Mouse (Mus musculus) stomach, postnatal 0 days (tissue): ENCODE measurements around the gene Bcat1. TPM values are rescaled to one million over a fixed set of nuclear protein-coding genes. Genes with fewer than 3 reads are reported as not detected.

Experiments used
- ATAC-seq: fragments of 200-750 bp; cut with Nextera tagmentation; 2 replicates; pipeline ENCODE4 v1.8.0; 2017; ENCODE audit not compliant: low FRiP score, low TSS enrichment
- DNase-seq: peaks from one replicate; pipeline ENCODE4 v3.0.0-alpha.2; 2016; ENCODE audit warnings: low spot score
- H3K27ac ChIP-seq: fragments of 300-500 bp; sonication (generic); replicated peaks from 2 replicates; pipeline ENCODE4 v1.5.1; 2014; ENCODE audit warnings: mild to moderate bottlenecking, control low read depth
- H3K27me3 ChIP-seq: fragments of 300-500 bp; sonication (generic); 2 replicates; pipeline ENCODE4 v1.6.1; 2014; ENCODE audit warnings: low read length; ENCODE audit not compliant: control insufficient read depth, insufficient read depth
- H3K36me3 ChIP-seq: fragments of 300-500 bp; sonication (generic); 2 replicates; pipeline ENCODE4 v1.6.1; 2014; ENCODE audit warnings: low read length, mixed read lengths; ENCODE audit not compliant: control insufficient read depth, insufficient read depth
- H3K4me1 ChIP-seq: fragments of 300-500 bp; sonication (generic); replicated peaks from 2 replicates; pipeline ENCODE4 v1.6.1; 2014; ENCODE audit warnings: antibody characterized with exemption; ENCODE audit not compliant: control insufficient read depth, insufficient read depth
- H3K4me2 ChIP-seq: fragments of 300-500 bp; sonication (generic); replicated peaks from 2 replicates; pipeline ENCODE4 v1.6.1; 2014; ENCODE audit warnings: low read depth, mild to moderate bottlenecking, control low read depth, moderate library complexity
- H3K4me3 ChIP-seq: fragments of 300-500 bp; sonication (generic); 2 replicates; pipeline ENCODE4 v1.5.1; 2014; ENCODE audit warnings: low read depth, low read length, control low read depth
- H3K9ac ChIP-seq: fragments of 300-500 bp; sonication (generic); 2 replicates; pipeline ENCODE4 v1.6.1; 2014; ENCODE audit warnings: mild to moderate bottlenecking, low read length, control low read depth, mixed read lengths
- H3K9me3 ChIP-seq: fragments of 300-500 bp; sonication (generic); 2 replicates; pipeline ENCODE4 v1.6.1; 2016; ENCODE audit warnings: low read length; ENCODE audit not compliant: control insufficient read depth
- CTCF ChIP-seq: IDR thresholded peaks from 2 replicates; pipeline ENCODE4 v1.5.1; 2016; ENCODE audit warnings: antibody characterized with exemption, low read depth, mild to moderate bottlenecking, moderate library complexity
- EP300 ChIP-seq: optimal IDR thresholded peaks from 2 replicates; pipeline ENCODE3; 2016; ENCODE audit warnings: antibody characterized with exemption
- WGBS: fragments of 180-500 bp; shearing (Covaris S2); extraction: QIAGEN DNeasy Blood & Tissue Kit; methylation state at CpG from one replicate; pipeline ENCODE4 v1.1.7; 2014; 5-methylcytosine and 5-hydroxymethylcytosine counted together
- polyA plus RNA-seq: library from polyadenylated mRNA; unstranded; fragments of >200 nt; fragmentation: Nextera tagmentation; extraction: Ambion mirVana; gene quantifications from 2 replicates; pipeline ENCODE4 v1.2.1, GENCODE M21; 2015

The Bcat1 gene
- polyA plus RNA-seq, 1 experiment from 2014 or later, result 7.4 TPM

- H3K4me3 ChIP-seq, result peak overlapping the region; percentile 40
- H3K4me2 ChIP-seq, result peak overlapping the region; percentile 56
- peaks cover 2% of the 10 kb centered on the region; the same call in 1 of the 2 replicates for H3K27me3 ChIP-seq
- no peak for TF ChIP-seq EP300
- no peak for TF ChIP-seq CTCF
- ATAC-seq, result no peak
- whole genome bisulfite sequencing, result 2% methylated on average over 20 of the region's 20 CpGs
- 0 out of 2 replicates have a peak overlapping the region, but pooled peaks have one; percentile 35 for H3K9ac ChIP-seq
- no peaks in the 10 kb centered on the region for H3K4me1 ChIP-seq
- no peak overlapping the region for H3K27ac ChIP-seq
- H3K36me3 ChIP-seq, result no peaks in the 10 kb centered on the region
- no peak for DNase-seq
- no peaks in the 10 kb centered on the region for H3K9me3 ChIP-seq
Measured at GRCm38 (mm10) chr6:145075088-145075547, 866 bp downstream of the Bcat1 start.

- Histone ChIP-seq H3K9me3 (no peaks in the 10 kb centered on the region), H3K27ac (no peak overlapping the region), H3K4me1 (no peaks in the 10 kb centered on the region), H3K4me2 (no peak overlapping the region), H3K9ac (no peak overlapping the region), H3K27me3 (peaks cover 2% of the 10 kb centered on the region; the same call in 1 of the 2 replicates), H3K36me3 (no peaks in the 10 kb centered on the region), H3K4me3 (no peak overlapping the region)
- DNase-seq, result no peak
- TF ChIP-seq CTCF (no peak), EP300 (no peak)
- no peak for ATAC-seq
Measured at GRCm38 (mm10) chr6:145074461-145074860, 1.5 kb downstream of the Bcat1 start.

GRCm38 (mm10) chr6:145069921-145070320 is 6.1 kb downstream of the Bcat1 start:
- no peak for TF ChIP-seq CTCF
- no peak for TF ChIP-seq EP300
- no peak for ATAC-seq
- no peak overlapping the region for H3K27ac ChIP-seq
- H3K4me1 ChIP-seq, result no peaks in the 10 kb centered on the region
- H3K27me3 ChIP-seq, result no peaks in the 10 kb centered on the region
- H3K36me3 ChIP-seq, result no peaks in the 10 kb centered on the region
- no peak overlapping the region for H3K4me2 ChIP-seq
- DNase-seq, result no peak
- no peak overlapping the region for H3K4me3 ChIP-seq
- no peaks in the 10 kb centered on the region for H3K9me3 ChIP-seq
- H3K9ac ChIP-seq, result no peak overlapping the region
- whole genome bisulfite sequencing, result 75% methylated on average over 2 of the region's 2 CpGs

- no peak overlapping the region for H3K4me3 ChIP-seq
- DNase-seq, result no peak
- 83% methylated on average over 7 of the region's 7 CpGs for WGBS
- H3K4me2 ChIP-seq, result no peak overlapping the region
- H3K27ac ChIP-seq, result no peak overlapping the region
- no peaks in the 10 kb centered on the region for H3K27me3 ChIP-seq
- H3K36me3 ChIP-seq, result no peaks in the 10 kb centered on the region
- ATAC-seq, result no peak
- TF ChIP-seq EP300, result no peak
- H3K9me3 ChIP-seq, result no peaks in the 10 kb centered on the region
- no peaks in the 10 kb centered on the region for H3K4me1 ChIP-seq
- no peak overlapping the region for H3K9ac ChIP-seq
Measured at GRCm38 (mm10) chr6:145069397-145069796, 6.6 kb downstream of the Bcat1 start.

GRCm38 (mm10) chr6:145067679-145068078 is 8.3 kb downstream of the Bcat1 start:
- WGBS, result 79% methylated on average over 8 of the region's 8 CpGs
- Histone ChIP-seq H3K27ac (no peak overlapping the region), H3K9me3 (no peaks in the 10 kb centered on the region), H3K4me3 (no peak overlapping the region), H3K9ac (no peak overlapping the region), H3K27me3 (no peaks in the 10 kb centered on the region), H3K4me2 (no peak overlapping the region), H3K36me3 (no peaks in the 10 kb centered on the region), H3K4me1 (no peaks in the 10 kb centered on the region)
- no peak for TF ChIP-seq CTCF
- TF ChIP-seq EP300, result no peak
- ATAC-seq, result no peak
- no peak for DNase-seq

- no peak overlapping the region for H3K4me2 ChIP-seq
- H3K27ac ChIP-seq, result no peak overlapping the region
- TF ChIP-seq EP300, result no peak
- TF ChIP-seq CTCF, result no peak
- ATAC-seq, result no peak
- H3K9ac ChIP-seq, result no peak overlapping the region
- H3K4me3 ChIP-seq, result no peak overlapping the region
- H3K4me1 ChIP-seq, result no peaks in the 10 kb centered on the region
- WGBS, result 81% methylated on average over 6 of the region's 6 CpGs
- no peak for DNase-seq
- H3K9me3 ChIP-seq, result no peaks in the 10 kb centered on the region
- no peaks in the 10 kb centered on the region for H3K36me3 ChIP-seq
- H3K27me3 ChIP-seq, result no peaks in the 10 kb centered on the region
Measured at GRCm38 (mm10) chr6:145066416-145066815, 9.6 kb downstream of the Bcat1 start.
